Mouse (Mus musculus) liver, embryonic 14.5 days (tissue): ENCODE results near the gene Efcab12.

Source experiments
- CTCF ChIP-seq: IDR thresholded peaks from 2 replicates; pipeline ENCODE4 v1.5.1; 2016; ENCODE audit warnings: antibody characterized with exemption, low read depth, control low read depth
- EP300 ChIP-seq: IDR thresholded peaks from 2 replicates; pipeline ENCODE4 v1.6.1; 2016; ENCODE audit warnings: antibody characterized with exemption, low read depth

DNA sequence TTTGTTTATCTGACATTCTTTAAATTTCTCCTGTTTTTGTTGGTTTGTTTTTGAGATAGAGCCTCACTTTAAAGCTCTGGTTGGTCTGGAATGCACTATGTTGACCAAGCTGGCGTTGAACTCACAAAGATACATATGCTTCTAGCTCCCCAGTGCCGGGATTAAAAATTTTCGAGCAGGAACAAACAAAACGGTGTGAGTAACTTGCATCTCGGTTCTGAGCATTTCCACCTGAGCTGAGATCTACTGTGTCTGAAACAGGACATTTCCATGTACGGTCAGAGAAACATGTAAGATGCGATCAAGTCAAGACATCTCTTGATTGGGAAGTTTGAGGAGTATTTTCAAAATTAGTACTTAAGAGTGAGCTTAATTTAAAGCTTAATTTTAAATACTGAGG, 15.8 kb upstream of the Efcab12 start:
- TF ChIP-seq CTCF: no peak
- no peak for TF ChIP-seq EP300
